Mouse (Mus musculus) stomach, embryonic 16.5 days (tissue): Measurements from ENCODE around the gene March1. TPM values are rescaled to one million over a fixed set of nuclear protein-coding genes. Genes with fewer than 3 reads are reported as not detected.

ENCODE experiments used
- ATAC-seq: fragments of 200-750 bp; cut with Nextera tagmentation; 2 replicates; pipeline ENCODE4 v1.8.0; 2017; ENCODE audit warnings: moderate number of reproducible peaks, moderate TSS enrichment; ENCODE audit not compliant: insufficient read depth, low FRiP score
- H3K27ac ChIP-seq: fragments of 300-500 bp; sonication (generic); 2 replicates; pipeline ENCODE4 v1.5.1; 2014; ENCODE audit warnings: low read length
- H3K27me3 ChIP-seq: fragments of 300-500 bp; sonication (generic); 2 replicates; pipeline ENCODE4 v1.6.1; 2014; ENCODE audit warnings: low read length, control low read depth, mixed read lengths; ENCODE audit not compliant: control insufficient read depth, insufficient read depth
- H3K36me3 ChIP-seq: fragments of 300-500 bp; sonication (generic); 2 replicates; pipeline ENCODE4 v1.6.1; 2014; ENCODE audit warnings: low read length; ENCODE audit not compliant: control insufficient read depth, insufficient read depth
- H3K4me1 ChIP-seq: fragments of 300-500 bp; sonication (generic); 2 replicates; pipeline ENCODE4 v1.6.1; 2014; ENCODE audit warnings: low read length, control low read depth, mixed read lengths; ENCODE audit not compliant: control insufficient read depth, insufficient read depth
- H3K4me2 ChIP-seq: fragments of 300-500 bp; sonication (generic); 2 replicates; pipeline ENCODE4 v1.6.1; 2014; ENCODE audit warnings: low read depth, low read length, mixed read lengths
- H3K4me3 ChIP-seq: fragments of 300-500 bp; sonication (generic); replicated peaks from 2 replicates; pipeline ENCODE4 v1.5.1; 2014; ENCODE audit warnings: mild to moderate bottlenecking, low read length
- H3K9ac ChIP-seq: fragments of 300-500 bp; sonication (generic); 2 replicates; pipeline ENCODE4 v1.6.1; 2014; ENCODE audit warnings: low read length
- H3K9me3 ChIP-seq: fragments of 300-500 bp; sonication (generic); replicated peaks from 2 replicates; pipeline ENCODE4 v1.6.1; 2016; ENCODE audit warnings: low read length, control low read depth; ENCODE audit not compliant: control insufficient read depth
- WGBS: fragments of 180-500 bp; shearing (Covaris S2); extraction: QIAGEN DNeasy Blood & Tissue Kit; methylation state at CpG from one replicate; pipeline ENCODE4 v1.1.7; 2014; 5-methylcytosine and 5-hydroxymethylcytosine counted together
- polyA plus RNA-seq: library from polyadenylated mRNA; unstranded; fragments of >200 nt; fragmentation: Nextera tagmentation; extraction: Ambion mirVana; gene quantifications from 2 replicates; pipeline ENCODE4 v1.2.1, GENCODE M21; 2015

Gene March1
- polyA plus RNA-seq, 1 experiment from 2014 or later: 1.2 TPM

GRCm38 (mm10) chr8:66437929-66438328 is 820.2 kb downstream of the March1 start:
- Histone ChIP-seq H3K9me3 (no peaks in the 10 kb centered on the region), H3K4me3 (no peak overlapping the region), H3K9ac (no peak overlapping the region), H3K36me3 (no peaks in the 10 kb centered on the region), H3K4me1 (no peaks in the 10 kb centered on the region), H3K27me3 (no peaks in the 10 kb centered on the region), H3K4me2 (no peak overlapping the region), H3K27ac (no peak overlapping the region)
- ATAC-seq: no peak
- WGBS: 43% methylated on average over 3 of the region's 3 CpGs

GRCm38 (mm10) chr8:66438468-66438867 is 820.8 kb downstream of the March1 start:
- 75% methylated on average over 4 of the region's 4 CpGs for WGBS
- H3K27me3 ChIP-seq: no peaks in the 10 kb centered on the region
- no peak for ATAC-seq
- no peaks in the 10 kb centered on the region for H3K36me3 ChIP-seq
- no peak overlapping the region for H3K9ac ChIP-seq
- H3K4me2 ChIP-seq: no peak overlapping the region
- H3K4me3 ChIP-seq: no peak overlapping the region
- H3K9me3 ChIP-seq: no peaks in the 10 kb centered on the region
- H3K27ac ChIP-seq: no peak overlapping the region
- no peaks in the 10 kb centered on the region for H3K4me1 ChIP-seq

GRCm38 (mm10) chr8:66441123-66441522 is 823.4 kb downstream of the March1 start:
- Histone ChIP-seq H3K4me2 (no peak overlapping the region), H3K4me1 (no peaks in the 10 kb centered on the region), H3K4me3 (no peak overlapping the region), H3K9me3 (no peaks in the 10 kb centered on the region), H3K36me3 (no peaks in the 10 kb centered on the region), H3K27me3 (no peaks in the 10 kb centered on the region), H3K9ac (no peak overlapping the region), H3K27ac (no peak overlapping the region)
- WGBS: 7% methylated on average over 1 of the region's 1 CpGs
- no peak for ATAC-seq

- H3K9me3 ChIP-seq: no peaks in the 10 kb centered on the region
- H3K36me3 ChIP-seq: no peaks in the 10 kb centered on the region
- 17% methylated on average over 1 of the region's 1 CpGs for WGBS
- no peak overlapping the region for H3K9ac ChIP-seq
- H3K4me3 ChIP-seq: no peak overlapping the region
- H3K4me2 ChIP-seq: no peak overlapping the region
- no peaks in the 10 kb centered on the region for H3K4me1 ChIP-seq
- ATAC-seq: no peak
- no peaks in the 10 kb centered on the region for H3K27me3 ChIP-seq
- no peak overlapping the region for H3K27ac ChIP-seq
Observed at GRCm38 (mm10) chr8:66442778-66443177, 825.1 kb downstream of the March1 start.

GRCm38 (mm10) chr8:66444141-66444540 is 826.4 kb downstream of the March1 start:
- Histone ChIP-seq H3K4me3 (no peak overlapping the region), H3K4me1 (no peaks in the 10 kb centered on the region), H3K4me2 (no peak overlapping the region), H3K9me3 (no peaks in the 10 kb centered on the region), H3K9ac (no peak overlapping the region), H3K36me3 (no peaks in the 10 kb centered on the region), H3K27ac (no peak overlapping the region), H3K27me3 (no peaks in the 10 kb centered on the region)
- ATAC-seq: no peak
- 71% methylated on average over 5 of the region's 5 CpGs for WGBS

GRCm38 (mm10) chr8:66445351-66445750 is 827.7 kb downstream of the March1 start:
- no peak overlapping the region for H3K4me3 ChIP-seq
- no peaks in the 10 kb centered on the region for H3K27me3 ChIP-seq
- H3K9ac ChIP-seq: no peak overlapping the region
- H3K4me1 ChIP-seq: no peaks in the 10 kb centered on the region
- H3K9me3 ChIP-seq: no peaks in the 10 kb centered on the region
- WGBS: 67% methylated on average over 3 of the region's 3 CpGs
- H3K4me2 ChIP-seq: no peak overlapping the region
- no peak for ATAC-seq
- no peak overlapping the region for H3K27ac ChIP-seq
- no peaks in the 10 kb centered on the region for H3K36me3 ChIP-seq

DNA sequence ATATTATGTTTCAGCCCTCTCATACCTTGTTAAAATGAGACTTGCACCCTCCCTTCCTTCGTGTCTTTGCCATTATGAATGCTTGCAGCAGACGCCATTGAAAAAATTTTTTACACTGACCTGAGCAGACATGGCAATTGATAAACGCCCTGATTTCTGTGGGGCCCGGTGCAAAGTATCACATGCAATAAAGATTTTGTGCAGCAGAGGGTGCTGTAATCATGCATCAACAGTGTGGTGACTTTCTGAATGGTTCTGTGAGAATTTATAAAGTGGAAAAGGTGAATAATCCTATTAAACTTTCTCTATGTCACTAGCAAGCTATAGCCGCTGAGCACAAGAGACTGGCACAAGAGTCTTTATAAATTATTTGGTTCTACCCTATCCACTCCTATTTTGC is 833.0 kb downstream of the March1 start:
- no peaks in the 10 kb centered on the region for H3K27me3 ChIP-seq
- ATAC-seq: no peak
- no peaks in the 10 kb centered on the region for H3K4me1 ChIP-seq
- no peaks in the 10 kb centered on the region for H3K9me3 ChIP-seq
- H3K36me3 ChIP-seq: no peaks in the 10 kb centered on the region
- no peak overlapping the region for H3K27ac ChIP-seq
- H3K4me3 ChIP-seq: no peak overlapping the region
- WGBS: 18% methylated on average over 5 of the region's 5 CpGs
- no peak overlapping the region for H3K9ac ChIP-seq
- no peak overlapping the region for H3K4me2 ChIP-seq

GRCm38 (mm10) chr8:66457057-66457456 is 839.4 kb downstream of the March1 start:
- no peak overlapping the region for H3K4me3 ChIP-seq
- H3K9me3 ChIP-seq: no peaks in the 10 kb centered on the region
- no peaks in the 10 kb centered on the region for H3K36me3 ChIP-seq
- no peak for ATAC-seq
- no peak overlapping the region for H3K27ac ChIP-seq
- no peak overlapping the region for H3K4me2 ChIP-seq
- no peak overlapping the region for H3K9ac ChIP-seq
- no peaks in the 10 kb centered on the region for H3K27me3 ChIP-seq
- H3K4me1 ChIP-seq: no peaks in the 10 kb centered on the region

- Histone ChIP-seq H3K9me3 (no peaks in the 10 kb centered on the region), H3K4me2 (no peak overlapping the region), H3K4me1 (no peaks in the 10 kb centered on the region), H3K36me3 (no peaks in the 10 kb centered on the region), H3K4me3 (no peak overlapping the region), H3K27me3 (no peaks in the 10 kb centered on the region), H3K9ac (no peak overlapping the region), H3K27ac (no peak overlapping the region)
- 60% methylated on average over 3 of the region's 3 CpGs for WGBS
- ATAC-seq: no peak
Observed at GRCm38 (mm10) chr8:66469821-66470220, 852.1 kb downstream of the March1 start.

DNA sequence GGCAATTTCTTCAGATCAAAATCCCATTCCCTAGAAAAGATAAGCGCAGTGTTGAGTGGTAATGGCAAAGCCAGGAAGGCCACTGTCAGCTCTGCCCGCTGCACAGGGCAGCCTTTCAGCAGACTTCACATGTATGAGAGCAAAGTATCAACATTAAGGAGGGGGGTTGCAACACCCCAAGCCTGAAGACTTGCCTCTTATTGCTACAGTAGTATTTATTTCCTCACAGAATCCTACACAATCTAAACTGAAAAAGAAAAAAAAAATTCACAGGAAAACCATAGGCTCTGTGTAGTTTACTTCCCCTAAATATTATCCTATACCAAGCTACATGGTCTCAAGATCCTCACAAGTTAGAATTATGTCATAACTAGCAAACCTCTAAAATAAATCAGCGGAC is 859.2 kb downstream of the March1 start:
- no peak overlapping the region for H3K27ac ChIP-seq
- WGBS: 95% methylated on average over 3 of the region's 3 CpGs
- no peaks in the 10 kb centered on the region for H3K27me3 ChIP-seq
- no peak overlapping the region for H3K4me3 ChIP-seq
- H3K9ac ChIP-seq: no peak overlapping the region
- no peak for ATAC-seq
- H3K4me1 ChIP-seq: no peaks in the 10 kb centered on the region
- H3K36me3 ChIP-seq: peaks cover 16% of the 10 kb centered on the region; the same call in 1 of the 2 replicates
- no peak overlapping the region for H3K4me2 ChIP-seq
- H3K9me3 ChIP-seq: no peaks in the 10 kb centered on the region
